Mouse (Mus musculus): ENCODE data around the gene Zfp13.
"Not testable (repeated sequence)": the region's sequence is repeated elsewhere in the genome, so short reads cannot be mapped to it uniquely, and the experiment has no call there.

DNA sequence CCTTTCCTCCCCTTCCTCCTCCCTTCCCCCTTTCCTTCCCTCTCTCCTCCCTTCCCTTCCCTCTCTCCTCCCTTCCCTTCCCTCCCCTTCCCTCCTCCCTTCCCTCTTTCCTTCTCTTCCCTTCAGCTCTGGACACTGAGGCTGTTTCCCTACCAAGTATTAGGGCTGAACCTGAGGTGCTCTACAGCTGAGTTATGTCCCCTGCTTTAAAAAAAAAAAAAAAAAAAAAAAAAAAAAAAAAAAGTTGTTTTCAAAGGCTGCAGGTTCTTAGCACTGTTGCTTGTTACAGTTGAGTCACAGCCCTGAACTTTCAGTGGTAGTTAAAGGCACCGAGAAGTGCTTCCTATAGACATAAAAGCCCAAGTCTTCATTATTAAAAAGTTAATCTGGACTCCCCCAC lies 67.9 kb downstream of the Zfp13 start:
- TF ChIP-seq GATA1, TAL1 (IDR thresholded peaks at IDR 0.05; ENCODE audit: low read length): not testable (repeated sequence)

All from erythroblast, embryonic 14.5 days (primary cell).